Mouse (Mus musculus) mammary gland, adult 2 months (tissue): Measurements from ENCODE around the gene Odr4. TPM values are rescaled to one million over a fixed set of nuclear protein-coding genes. Genes with fewer than 3 reads are reported as not detected.

Experiments
- polyA plus RNA-seq: library from polyadenylated mRNA; depleted of rRNA; stranded (reverse); fragments of >200 nt; gene quantifications from 2 replicates; pipeline ENCODE4 v1.2.3, GENCODE M21; 2012; ENCODE audit warnings: low replicate concordance; rRNA removed

The Odr4 gene
- polyA plus RNA-seq, result 2.9 and 9.1 TPM in 2 replicates

GRCm38 (mm10) chr1:150392638-150393487 lies at the start of gene Odr4, which contains the start of gene Tpr:
Odr4 (minus strand) TSS chr1:150393080.
Tpr (plus strand) TSS chr1:150392838.

GRCm38 (mm10) chr1:150319205-150319604 lies 73.7 kb downstream of the Odr4 start, which contains the start of gene Pdc:
Pdc (plus strand) TSS chr1:150319417.

Other genes with a start within 250 kb of the Odr4 start
- gene Pdc, start 73.7 kb downstream of the Odr4 start, polyA plus RNA-seq, result not detected in 2 replicates
- 47.0 and 66.1 TPM in 2 replicates for gene Tpr, start 242 bp downstream of the Odr4 start, polyA plus RNA-seq
- 0.10 and 0.37 TPM in 2 replicates for gene Prg4, start 73.1 kb upstream of the Odr4 start, polyA plus RNA-seq